Mouse (Mus musculus): Measurements from ENCODE around the gene Ifna2. TPM values are rescaled to one million over a fixed set of nuclear protein-coding genes. Genes with fewer than 3 reads are reported as not detected.
A peak's percentile ranks its signal among the peaks of the same experiment; 100 is the strongest.

Ifna2 gene
- polyA plus RNA-seq, 1 experiment from 2014 or later, result not detected

DNA sequence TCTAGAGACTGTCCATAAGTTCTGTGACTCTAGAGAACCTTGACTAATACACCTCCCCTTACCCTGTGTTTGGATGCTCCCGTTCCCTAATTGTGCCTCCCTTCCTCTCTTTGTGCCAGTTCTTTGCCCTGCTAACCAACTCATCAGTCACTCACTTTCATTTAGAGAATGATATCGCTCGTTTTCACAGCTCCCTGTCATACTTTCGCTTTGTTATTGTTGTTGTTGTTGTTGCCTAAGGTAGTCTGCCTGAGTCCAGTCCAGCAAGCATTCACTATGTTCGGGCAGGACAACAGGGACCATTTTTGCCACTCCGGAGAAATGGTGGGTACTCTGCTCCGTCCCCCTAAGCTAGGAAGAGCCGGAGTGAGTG lies 43.0 kb downstream of the Ifna2 start:
- Histone ChIP-seq H3K27me3 (replicated peaks; ENCODE audit: control insufficient read depth, insufficient read depth, low read length) (no peaks in the 10 kb centered on the region), H3K4me1 (replicated peaks; ENCODE audit: control insufficient read depth, insufficient read depth, low read length) (no peaks in the 10 kb centered on the region), H3K9ac (ENCODE audit: low read length) (no peak overlapping the region), H3K4me3 (ENCODE audit: low read depth, low read length) (peak overlapping the region; percentile 18), H3K36me3 (ENCODE audit: control insufficient read depth, insufficient read depth, low read length) (no peaks in the 10 kb centered on the region), H3K9me3 (ENCODE audit: control insufficient read depth, low read length) (no peaks in the 10 kb centered on the region), H3K27ac (ENCODE audit: low read depth) (no peak overlapping the region), H3K4me2 (ENCODE audit: low read length) (peak overlapping the region; percentile 32)
- ATAC-seq (replicated peaks; ENCODE audit: low FRiP score, low TSS enrichment, low read depth), result no peak
- DNase-seq (ENCODE audit: low spot score), result no peak
- WGBS, result 73% methylated on average over 8 of the region's 8 CpGs

DNA sequence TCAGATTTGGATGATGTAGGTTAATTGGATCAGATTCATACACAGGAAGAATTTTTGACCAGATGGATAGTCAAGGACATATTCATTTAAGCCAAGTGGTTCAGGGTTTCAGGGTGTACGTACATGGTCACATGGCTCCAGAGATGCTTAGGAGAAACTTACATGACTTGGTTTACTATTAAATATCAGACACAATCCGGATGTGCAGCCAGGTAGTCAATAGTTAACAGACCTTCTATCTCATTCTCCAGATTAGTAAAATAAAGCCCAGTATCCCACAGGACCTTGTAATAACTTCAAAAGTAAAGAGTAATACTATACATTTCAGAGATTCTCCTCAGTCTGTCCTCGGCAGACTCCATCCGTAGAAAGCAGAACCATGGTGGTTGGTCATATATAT lies 49.4 kb downstream of the Ifna2 start, which contains the start of gene C87499:
TSS of gene C87499 (minus strand) at position 101 of the 400 bp plus-strand sequence.
- Histone ChIP-seq H3K4me3 (ENCODE audit: low read depth, low read length) (no peak within 1 kb of the TSS), H3K4me2 (ENCODE audit: low read length) (no peak within 1 kb of the TSS), H3K27ac (ENCODE audit: low read depth) (no peak within 1 kb of the TSS), H3K9ac (ENCODE audit: low read length) (no peak within 1 kb of the TSS), H3K36me3 (ENCODE audit: control insufficient read depth, insufficient read depth, low read length) (no peaks in the 10 kb centered on the region), H3K9me3 (ENCODE audit: control insufficient read depth, low read length) (no peaks in the 10 kb centered on the region), H3K27me3 (replicated peaks; ENCODE audit: control insufficient read depth, insufficient read depth, low read length) (no peaks in the 10 kb centered on the region), H3K4me1 (replicated peaks; ENCODE audit: control insufficient read depth, insufficient read depth, low read length) (no peaks in the 10 kb centered on the region)
- DNase-seq (ENCODE audit: low spot score) (no peak), ATAC-seq (replicated peaks; ENCODE audit: low FRiP score, low TSS enrichment, low read depth) (no peak)
- 94% methylated on average over 4 of the region's 4 CpGs for WGBS

Other genes starting within 250 kb of the Ifna2 start
- gene Hacd4, start 245.0 kb downstream of the Ifna2 start, polyA plus RNA-seq (2014; fragmentation: Nextera tagmentation; extraction: Ambion mirVana), result 16.7 and 19.4 TPM in 2 replicates
- not detected in 2 replicates for gene Ifnb1, start 161.1 kb downstream of the Ifna2 start, polyA plus RNA-seq (2014; fragmentation: Nextera tagmentation; extraction: Ambion mirVana)
- not detected in 2 replicates for gene Ifna15, start 125.7 kb downstream of the Ifna2 start, polyA plus RNA-seq (2014; fragmentation: Nextera tagmentation; extraction: Ambion mirVana)
- gene Ifna14, start 112.1 kb downstream of the Ifna2 start, polyA plus RNA-seq (2014; fragmentation: Nextera tagmentation; extraction: Ambion mirVana), result not detected in 2 replicates
- not detected in 2 replicates for gene Ifna9, start 91.5 kb downstream of the Ifna2 start, polyA plus RNA-seq (2014; fragmentation: Nextera tagmentation; extraction: Ambion mirVana)
- not detected in 2 replicates for gene Ifna12, start 80.5 kb downstream of the Ifna2 start, polyA plus RNA-seq (2014; fragmentation: Nextera tagmentation; extraction: Ambion mirVana)
- gene C87499, start 49.5 kb downstream of the Ifna2 start, polyA plus RNA-seq (2014; fragmentation: Nextera tagmentation; extraction: Ambion mirVana), result not detected in 2 replicates
- not detected in 2 replicates for gene Ifna13, start 39.5 kb downstream of the Ifna2 start, polyA plus RNA-seq (2014; fragmentation: Nextera tagmentation; extraction: Ambion mirVana)
- not detected in 2 replicates for gene Ifna16, start 7.0 kb downstream of the Ifna2 start, polyA plus RNA-seq (2014; fragmentation: Nextera tagmentation; extraction: Ambion mirVana)
- gene Ifnab, start 7.4 kb upstream of the Ifna2 start, polyA plus RNA-seq (2014; fragmentation: Nextera tagmentation; extraction: Ambion mirVana), result not detected in 2 replicates
- gene Gm26566, start 37.9 kb upstream of the Ifna2 start, polyA plus RNA-seq (2014; fragmentation: Nextera tagmentation; extraction: Ambion mirVana), result 0.70 and 1.2 TPM in 2 replicates
- 97.9 and 106 TPM in 2 replicates for gene Klhl9, start 38.6 kb upstream of the Ifna2 start, polyA plus RNA-seq (2014; fragmentation: Nextera tagmentation; extraction: Ambion mirVana)
- not detected in 2 replicates for gene Gm13271, start 71.0 kb upstream of the Ifna2 start, polyA plus RNA-seq (2014; fragmentation: Nextera tagmentation; extraction: Ambion mirVana)
- gene Gm13283, start 76.2 kb upstream of the Ifna2 start, polyA plus RNA-seq (2014; fragmentation: Nextera tagmentation; extraction: Ambion mirVana), result 0.22 TPM in 1 of 2 replicates, not detected in the other
- gene Gm13290, start 89.9 kb upstream of the Ifna2 start, polyA plus RNA-seq (2014; fragmentation: Nextera tagmentation; extraction: Ambion mirVana), result not detected in 2 replicates
- gene Gm13289, start 93.0 kb upstream of the Ifna2 start, polyA plus RNA-seq (2014; fragmentation: Nextera tagmentation; extraction: Ambion mirVana), result not detected in 2 replicates
- gene Gm13272, start 95.9 kb upstream of the Ifna2 start, polyA plus RNA-seq (2014; fragmentation: Nextera tagmentation; extraction: Ambion mirVana), result 0.23 TPM in 1 of 2 replicates, not detected in the other
- gene Ifnz, start 98.2 kb upstream of the Ifna2 start, polyA plus RNA-seq (2014; fragmentation: Nextera tagmentation; extraction: Ambion mirVana), result 0.28 TPM in 1 of 2 replicates, not detected in the other
- 0.48 TPM in 1 of 2 replicates, not detected in the other for gene Gm13276, start 101.8 kb upstream of the Ifna2 start, polyA plus RNA-seq (2014; fragmentation: Nextera tagmentation; extraction: Ambion mirVana)
- gene Gm13277, start 104.7 kb upstream of the Ifna2 start, polyA plus RNA-seq (2014; fragmentation: Nextera tagmentation; extraction: Ambion mirVana), result not detected in 2 replicates
- not detected in 2 replicates for gene Gm13278, start 107.6 kb upstream of the Ifna2 start, polyA plus RNA-seq (2014; fragmentation: Nextera tagmentation; extraction: Ambion mirVana)
- not detected in 2 replicates for gene Gm13275, start 110.6 kb upstream of the Ifna2 start, polyA plus RNA-seq (2014; fragmentation: Nextera tagmentation; extraction: Ambion mirVana)
- not detected in 2 replicates for gene Gm13279, start 113.5 kb upstream of the Ifna2 start, polyA plus RNA-seq (2014; fragmentation: Nextera tagmentation; extraction: Ambion mirVana)
- 0.59 and 1.1 TPM in 2 replicates for gene Gm13285, start 115.8 kb upstream of the Ifna2 start, polyA plus RNA-seq (2014; fragmentation: Nextera tagmentation; extraction: Ambion mirVana)
- not detected in 2 replicates for gene Gm13287, start 119.3 kb upstream of the Ifna2 start, polyA plus RNA-seq (2014; fragmentation: Nextera tagmentation; extraction: Ambion mirVana)
- gene Gm13288, start 121.6 kb upstream of the Ifna2 start, polyA plus RNA-seq (2014; fragmentation: Nextera tagmentation; extraction: Ambion mirVana), result not detected in 2 replicates
- gene Ifna7, start 132.3 kb upstream of the Ifna2 start, polyA plus RNA-seq (2014; fragmentation: Nextera tagmentation; extraction: Ambion mirVana), result not detected in 2 replicates
- gene Ifna11, start 136.0 kb upstream of the Ifna2 start, polyA plus RNA-seq (2014; fragmentation: Nextera tagmentation; extraction: Ambion mirVana), result not detected in 2 replicates
- not detected in 2 replicates for gene Ifna6, start 143.5 kb upstream of the Ifna2 start, polyA plus RNA-seq (2014; fragmentation: Nextera tagmentation; extraction: Ambion mirVana)
- gene Ifna5, start 151.6 kb upstream of the Ifna2 start, polyA plus RNA-seq (2014; fragmentation: Nextera tagmentation; extraction: Ambion mirVana), result not detected in 2 replicates
- gene Ifna4, start 157.9 kb upstream of the Ifna2 start, polyA plus RNA-seq (2014; fragmentation: Nextera tagmentation; extraction: Ambion mirVana), result not detected in 2 replicates
- not detected in 2 replicates for gene Ifna1, start 166.2 kb upstream of the Ifna2 start, polyA plus RNA-seq (2014; fragmentation: Nextera tagmentation; extraction: Ambion mirVana)
- not detected in 2 replicates for gene Ifne, start 196.3 kb upstream of the Ifna2 start, polyA plus RNA-seq (2014; fragmentation: Nextera tagmentation; extraction: Ambion mirVana)